Mouse (Mus musculus) ES-Bruce4 (cell line): ENCODE data around the gene Ddit4.

Experiments used
- CTCF ChIP-seq: IDR thresholded peaks from one replicate; pipeline ENCODE4 v1.8.1; 2011; ENCODE audit warnings: low read depth, low read length
- POLR2A ChIP-seq: IDR thresholded peaks from one replicate; pipeline ENCODE4 v1.8.1; 2011; ENCODE audit warnings: low read length; ENCODE audit not compliant: insufficient read depth

DNA sequence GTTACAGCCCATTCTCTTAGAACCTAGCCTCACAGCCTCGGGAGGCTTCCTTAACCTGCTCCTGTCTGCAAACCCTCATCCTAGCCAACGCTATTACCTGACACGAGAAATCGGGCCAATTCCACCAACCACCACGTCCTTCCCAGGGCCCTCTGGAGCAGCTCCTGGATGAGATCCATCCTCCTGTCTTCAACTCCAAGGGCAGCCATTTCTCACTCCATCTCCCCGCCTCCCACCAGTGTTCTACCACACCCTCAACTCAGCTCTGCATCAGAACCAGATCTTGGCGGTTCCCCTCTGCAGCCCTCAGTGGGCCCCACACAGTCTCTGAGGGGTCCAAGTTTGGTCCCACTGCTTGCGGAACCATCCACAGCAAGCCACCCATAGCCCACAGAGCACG lies 30.2 kb upstream of the Ddit4 start:
- no peak for TF ChIP-seq CTCF
- no peak for TF ChIP-seq POLR2A
